Mouse (Mus musculus) embryo, embryonic 11.5 days (tissue): Measurements from ENCODE around the gene Capn12.
A peak's percentile ranks its signal among the peaks of the same experiment; 100 is the strongest.

Experiments
- DNase-seq: peaks from one replicate; pipeline ENCODE4 v3.0.0-alpha.2; 2012; ENCODE audit warnings: low read depth, low spot score

The Capn12 gene

DNA sequence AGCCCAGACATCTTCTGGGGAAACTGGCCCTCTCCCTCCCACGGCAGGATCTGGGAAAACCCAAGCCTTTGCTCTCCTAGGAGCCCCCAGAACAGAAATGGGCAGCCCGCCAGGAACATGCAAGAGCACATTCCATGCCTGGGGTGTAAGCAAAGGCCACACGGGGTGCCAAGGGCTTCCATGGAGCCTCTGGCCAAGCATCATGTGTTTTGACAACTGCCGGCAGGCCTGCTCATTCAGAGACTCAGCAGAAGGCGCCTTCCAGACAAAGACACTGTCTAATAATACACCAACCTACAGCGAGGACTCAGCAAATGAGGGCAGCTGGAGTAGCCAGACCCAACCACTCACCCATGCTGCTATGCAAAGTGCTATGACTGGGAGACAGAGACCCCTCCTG, 38.6 kb downstream of the Capn12 start:
- peak; percentile 17 for DNase-seq

DNA sequence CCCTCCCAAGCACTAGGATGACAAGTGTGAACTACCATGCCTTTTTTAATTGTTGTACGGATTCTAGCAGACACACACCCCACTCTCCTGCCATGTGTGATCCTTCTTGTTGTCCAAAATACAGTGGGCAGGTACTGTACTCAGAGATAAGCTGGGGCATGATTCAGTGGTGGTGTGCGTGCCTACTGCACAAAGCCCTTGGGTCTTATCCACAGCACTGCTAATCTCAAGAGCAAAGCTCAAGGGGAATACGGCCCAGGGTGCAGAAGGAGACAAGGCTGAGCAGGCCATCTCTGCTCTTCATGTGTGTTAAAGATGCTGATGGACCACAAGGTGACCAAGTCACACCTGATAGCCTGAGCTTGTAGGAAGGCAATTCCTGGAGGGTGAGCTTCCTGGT, 40.0 kb downstream of the Capn12 start:
- no peak for DNase-seq

DNA sequence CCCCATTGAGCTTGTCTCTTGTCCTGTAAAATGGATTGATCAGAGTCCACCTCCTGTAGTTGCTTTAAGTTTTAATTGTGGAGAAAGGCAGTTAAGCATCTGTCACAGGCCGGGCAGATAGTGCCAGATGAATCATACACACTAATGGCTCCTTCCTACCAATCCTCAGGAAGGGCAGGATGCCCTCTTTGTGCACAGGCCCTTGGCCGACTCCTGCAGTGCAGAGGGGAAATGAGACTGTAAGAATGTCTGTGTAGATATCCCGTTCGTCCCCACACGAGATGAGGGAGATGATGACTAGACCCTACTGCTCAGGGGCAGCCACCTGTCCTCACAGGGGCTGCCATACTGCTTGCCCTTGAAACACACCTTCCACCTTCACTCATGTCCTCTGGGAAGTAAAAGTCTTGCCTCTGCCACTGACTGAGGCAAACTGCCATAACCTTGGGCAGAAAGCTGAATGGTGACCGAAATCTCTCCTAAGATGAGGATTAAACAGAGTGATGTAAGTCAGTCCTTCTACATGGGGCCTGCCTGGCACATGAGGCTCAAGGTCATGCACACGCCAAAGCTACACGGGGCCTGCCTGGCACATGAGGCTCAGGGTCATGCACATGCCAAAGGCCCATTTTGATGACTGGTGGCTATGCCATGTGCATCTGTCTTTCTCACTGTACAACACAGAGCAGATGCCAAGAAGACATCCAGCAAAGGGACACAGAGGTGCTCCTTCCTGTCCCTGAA, 40.7 kb downstream of the Capn12 start:
- DNase-seq: no peak

DNA sequence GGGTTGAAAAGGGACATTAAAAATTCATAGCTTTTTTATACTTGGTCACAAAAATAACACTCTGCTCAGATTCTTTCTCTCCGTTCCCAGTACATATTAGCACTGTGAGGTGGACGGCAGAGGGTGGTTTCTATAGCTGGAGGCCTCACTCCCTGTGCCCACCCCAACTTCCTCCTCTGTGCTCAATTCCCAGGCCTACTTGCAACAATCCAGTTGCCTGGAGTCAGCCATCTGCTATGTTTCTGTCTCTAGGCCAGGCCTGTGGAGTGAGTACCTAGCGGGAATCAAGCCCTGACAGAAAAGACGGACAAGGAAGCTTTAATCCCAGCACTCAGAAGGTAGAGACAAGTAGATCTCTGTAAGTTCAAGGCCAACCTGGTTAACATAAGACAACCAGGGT, 41.4 kb downstream of the Capn12 start:
- DNase-seq: no peak

DNA sequence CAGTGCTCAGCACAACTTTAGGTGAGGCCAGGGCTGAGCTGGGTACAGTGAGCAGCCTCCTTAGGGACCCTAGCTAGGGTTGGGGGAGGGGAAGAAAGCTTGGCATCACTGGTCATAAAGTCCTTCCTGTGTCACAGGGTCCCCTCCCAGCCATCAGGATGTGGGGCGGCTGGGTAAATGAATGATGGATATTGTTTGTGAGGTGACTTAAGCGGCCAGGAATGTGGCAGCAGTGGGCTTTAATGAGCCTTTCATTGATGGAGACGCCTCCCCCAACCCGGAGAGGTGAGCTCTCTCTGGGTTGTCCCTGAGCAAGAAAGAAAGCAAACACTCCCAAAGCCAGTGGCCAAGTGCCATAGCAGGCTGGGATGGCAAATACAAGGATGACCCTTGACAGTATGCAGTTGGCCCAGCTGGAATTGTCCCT, 42.7 kb downstream of the Capn12 start:
- no peak for DNase-seq

DNA sequence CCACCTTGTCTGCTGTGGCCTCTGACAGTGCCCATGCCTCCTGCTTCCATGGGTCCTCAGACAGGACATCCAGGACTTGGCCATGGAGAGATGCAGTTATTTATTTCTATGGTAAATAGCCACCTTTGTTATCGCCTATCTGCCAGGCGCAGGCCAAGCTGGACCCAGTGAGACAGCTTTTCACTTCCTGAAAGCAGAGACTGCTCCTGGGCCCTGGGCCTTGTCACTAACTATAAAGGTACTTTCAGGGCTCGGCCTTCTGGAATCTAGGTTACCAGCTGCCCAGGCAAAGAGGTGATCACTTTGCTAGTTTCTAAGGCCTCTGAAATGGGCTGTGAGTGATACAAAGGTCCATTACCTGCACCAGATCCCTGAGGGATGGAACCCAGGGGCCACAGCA, 43.6 kb downstream of the Capn12 start:
- DNase-seq: no peak

DNA sequence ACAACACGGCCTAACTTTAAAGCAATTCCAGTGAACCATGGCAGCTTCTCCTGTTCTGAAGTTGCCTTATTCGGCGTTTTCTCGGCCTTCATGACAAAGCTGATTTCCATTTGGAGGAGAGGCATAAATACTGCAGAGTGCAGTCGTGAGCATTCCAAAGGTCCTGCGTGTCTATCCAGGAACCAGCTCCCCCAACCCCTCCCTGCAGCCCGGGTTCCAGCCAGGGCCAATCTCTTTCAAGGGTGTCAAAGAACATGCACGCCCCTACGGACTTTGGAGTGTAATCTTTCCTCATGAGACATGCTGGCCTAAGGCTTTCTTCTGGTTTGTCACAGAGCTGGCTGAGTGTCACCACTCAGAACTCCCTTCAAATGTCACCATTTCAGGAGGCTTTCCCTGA, 44.1 kb downstream of the Capn12 start:
- DNase-seq: no peak

DNA sequence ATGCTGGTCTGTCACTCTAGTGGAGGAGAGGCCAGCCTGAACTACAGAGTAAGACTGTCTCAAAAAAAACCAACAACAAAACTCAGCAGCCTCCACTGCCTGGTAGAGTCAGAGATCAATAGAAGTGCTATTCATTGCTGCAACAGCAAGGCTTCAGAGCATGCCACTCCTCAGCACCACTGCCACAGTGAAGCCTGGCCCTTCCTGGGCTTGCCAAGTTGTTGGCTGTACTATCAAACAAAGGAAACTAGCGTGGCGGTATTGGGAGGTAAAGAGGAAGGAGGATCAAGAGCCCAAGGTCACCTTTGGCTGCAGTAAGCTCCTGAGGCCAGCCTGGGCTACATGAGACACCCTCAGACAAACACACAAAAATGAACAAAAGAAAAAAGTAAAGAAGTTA, 45.0 kb downstream of the Capn12 start:
- no peak for DNase-seq

DNA sequence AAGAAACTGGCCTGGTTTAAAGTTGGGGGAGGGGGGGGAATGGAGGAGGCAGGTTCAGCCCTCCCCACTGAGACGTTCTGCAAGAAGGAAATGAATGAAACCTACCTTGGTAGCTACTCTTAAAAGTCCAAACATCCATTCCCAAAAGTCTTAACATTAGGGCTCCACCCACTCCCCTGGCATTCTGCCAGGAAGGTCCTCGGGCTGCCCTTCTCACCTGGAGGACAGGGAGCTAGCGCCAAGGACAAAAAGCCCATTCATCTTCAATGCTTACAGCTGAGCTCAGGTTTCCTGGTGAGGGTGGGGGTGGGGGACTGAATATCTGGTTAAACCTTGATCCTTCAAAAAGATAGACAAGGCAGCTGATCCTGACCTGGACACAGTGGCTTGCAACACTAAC, 48.2 kb downstream of the Capn12 start:
- DNase-seq: no peak

DNA sequence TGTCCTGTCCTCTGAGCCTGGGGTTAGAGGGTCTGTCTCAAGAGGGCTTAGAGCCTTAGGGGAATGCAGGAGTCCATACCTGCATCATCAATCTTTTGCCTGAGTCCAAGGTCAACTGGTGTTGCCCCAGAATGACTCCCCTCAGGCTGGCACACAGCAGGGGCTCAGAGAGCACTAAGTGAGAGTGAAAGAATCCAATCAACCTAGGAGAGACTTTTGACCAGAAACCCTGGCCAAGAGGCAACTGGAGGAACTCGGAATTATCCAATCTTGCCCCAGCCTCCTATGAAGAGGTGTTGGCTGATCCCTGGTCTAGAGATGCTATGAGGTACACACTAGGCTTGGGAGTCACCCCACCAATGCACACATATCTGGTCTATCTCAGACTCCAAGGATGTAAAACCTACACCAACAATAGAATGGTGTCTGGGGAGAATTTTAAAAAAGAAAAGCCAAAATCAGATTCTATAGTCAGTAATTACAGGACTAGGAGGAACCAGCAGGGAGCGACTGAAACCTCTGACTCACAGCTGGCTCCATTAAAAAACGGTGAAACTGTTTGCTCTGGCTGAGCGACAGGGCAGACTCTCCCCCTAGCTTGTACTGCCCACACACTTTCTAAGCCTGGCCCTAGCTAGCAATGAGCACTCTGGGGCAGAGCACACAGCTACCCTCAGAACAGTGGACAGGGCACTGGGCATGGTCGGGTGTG, 49.3 kb downstream of the Capn12 start:
- DNase-seq: no peak

DNA sequence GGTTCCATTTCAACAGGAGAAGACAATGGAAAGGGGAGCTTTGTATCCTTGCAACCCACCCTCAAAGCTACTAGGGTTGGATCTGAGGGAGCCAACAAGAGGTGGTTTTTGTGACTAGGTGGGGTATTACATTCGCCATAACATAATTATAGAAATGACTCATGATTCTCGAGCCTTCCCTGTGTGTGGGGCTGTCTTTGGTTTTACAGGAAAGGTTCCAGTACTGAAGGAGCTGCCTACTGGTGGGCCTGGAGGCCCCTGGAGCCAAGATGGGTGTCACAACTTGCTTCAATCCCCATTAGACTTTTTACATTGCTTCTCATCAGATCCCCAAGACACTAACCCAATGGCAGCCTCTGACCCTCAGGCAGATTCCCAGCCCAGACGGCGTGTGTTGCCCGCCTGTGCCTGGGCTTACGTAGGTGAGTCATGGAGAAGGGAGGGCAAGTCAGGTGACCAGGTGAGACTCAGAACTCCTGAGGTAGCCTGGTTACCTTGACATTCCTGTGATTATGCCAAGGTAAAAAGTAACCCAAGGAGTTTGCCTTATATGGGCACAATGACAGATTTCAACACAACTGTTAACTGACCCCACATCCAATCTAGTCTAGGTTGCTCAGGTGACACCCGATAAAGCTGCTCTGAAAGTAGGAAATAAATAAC, 49.9 kb downstream of the Capn12 start:
- no peak for DNase-seq

DNA sequence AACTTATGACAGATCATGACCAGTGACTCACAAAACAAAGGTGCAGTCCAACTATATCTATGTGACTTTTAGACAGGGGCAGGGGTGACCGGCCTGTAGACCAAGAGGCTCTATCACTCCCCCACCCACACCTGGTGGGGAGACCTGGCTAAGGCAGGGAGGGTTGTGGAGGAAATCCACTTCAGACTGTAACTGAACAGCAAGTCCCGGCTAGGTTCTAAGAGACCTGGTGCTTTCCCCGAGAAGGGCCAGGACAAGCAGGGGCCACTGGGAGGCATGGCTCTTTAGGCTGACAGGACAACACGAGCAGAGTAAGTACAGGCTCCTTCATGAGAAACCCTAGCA, 50.4 kb downstream of the Capn12 start:
- DNase-seq: no peak

DNA sequence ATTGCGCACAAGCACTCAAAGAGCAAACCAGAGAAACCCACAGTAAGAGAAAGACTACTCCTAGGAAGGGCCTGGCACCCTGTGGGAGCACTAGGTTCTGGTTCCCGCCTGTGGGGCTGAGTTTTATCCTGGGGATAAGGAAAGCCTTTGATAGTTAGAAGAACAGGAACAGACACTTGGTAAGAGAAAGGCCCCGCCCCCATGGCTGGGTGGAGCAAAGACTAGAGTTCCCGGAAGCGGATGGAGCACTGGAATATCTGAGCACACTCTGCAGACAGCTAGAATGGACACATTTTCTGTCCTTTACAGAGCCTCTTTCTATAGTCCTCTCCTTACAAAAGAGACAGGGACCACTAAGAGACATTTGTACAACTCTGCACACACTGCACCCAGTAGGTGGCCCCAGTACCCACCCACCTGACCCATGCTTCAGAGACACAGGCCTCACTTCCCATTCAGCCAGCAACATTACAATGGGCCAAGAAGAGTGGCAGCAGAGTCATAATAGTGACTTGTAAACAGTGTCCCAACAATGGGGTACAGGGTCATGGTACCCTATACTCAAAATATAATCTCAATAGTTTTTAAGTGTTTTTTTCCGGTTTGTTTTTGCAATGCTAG, 51.3 kb downstream of the Capn12 start:
- DNase-seq: no peak

DNA sequence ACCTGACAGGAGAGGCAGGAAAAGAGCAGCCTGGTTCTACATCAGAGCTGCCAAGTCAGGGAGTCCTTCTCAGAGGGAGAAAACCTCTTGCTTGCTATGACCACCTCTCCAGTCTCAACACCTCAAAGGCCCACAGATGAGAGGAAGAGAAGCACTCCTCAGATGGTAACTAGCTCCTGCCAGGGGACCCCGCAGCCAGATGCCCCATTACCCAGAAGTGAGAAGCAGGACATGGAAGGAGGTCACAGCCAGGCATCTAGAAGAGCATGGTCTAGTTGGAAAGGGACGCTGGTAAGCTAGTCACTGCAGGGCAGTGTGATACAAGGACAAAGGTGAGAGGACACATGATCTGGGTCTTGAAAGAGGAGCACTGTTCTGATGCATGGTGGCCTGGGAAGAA, 52.6 kb downstream of the Capn12 start:
- no peak for DNase-seq

DNA sequence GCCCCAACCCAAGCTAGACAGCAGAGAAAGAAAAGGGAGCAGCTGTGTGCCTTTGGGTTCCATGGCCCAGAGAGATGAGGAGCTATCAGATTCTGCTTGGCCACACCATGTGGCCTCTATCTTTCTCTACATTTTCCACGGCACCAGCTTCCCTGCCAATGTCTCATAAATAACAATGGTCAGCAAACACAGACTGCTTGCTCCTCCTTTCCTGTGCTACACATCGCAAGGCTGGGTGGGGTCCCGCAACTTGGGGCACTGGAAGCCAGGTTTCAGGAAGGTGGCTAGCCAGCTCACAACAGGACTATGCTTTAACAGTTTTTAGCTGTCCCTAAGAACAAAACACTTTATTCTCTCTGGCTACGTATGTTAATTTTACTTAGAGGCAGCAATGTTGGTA, 55.6 kb downstream of the Capn12 start:
- DNase-seq: no peak

DNA sequence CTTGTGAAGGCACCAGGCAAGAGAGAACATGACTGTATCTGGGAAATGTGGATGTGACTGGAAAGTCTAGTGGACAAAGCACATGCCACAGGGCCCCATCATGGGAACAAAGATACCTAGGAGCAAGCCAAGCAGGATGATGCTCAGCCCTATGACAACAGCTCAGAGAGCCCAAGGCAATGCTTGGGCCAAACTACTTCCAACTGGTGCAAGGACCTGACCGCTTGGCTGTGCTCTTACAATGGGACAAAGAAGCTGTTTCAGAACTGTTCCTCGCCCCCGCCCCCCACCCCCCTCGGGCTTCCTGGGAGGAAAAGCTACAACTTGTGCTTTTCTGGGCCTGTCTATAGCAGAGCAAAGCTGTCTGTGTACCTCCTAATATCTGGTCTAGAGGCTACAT, 57.4 kb downstream of the Capn12 start:
- DNase-seq: no peak

DNA sequence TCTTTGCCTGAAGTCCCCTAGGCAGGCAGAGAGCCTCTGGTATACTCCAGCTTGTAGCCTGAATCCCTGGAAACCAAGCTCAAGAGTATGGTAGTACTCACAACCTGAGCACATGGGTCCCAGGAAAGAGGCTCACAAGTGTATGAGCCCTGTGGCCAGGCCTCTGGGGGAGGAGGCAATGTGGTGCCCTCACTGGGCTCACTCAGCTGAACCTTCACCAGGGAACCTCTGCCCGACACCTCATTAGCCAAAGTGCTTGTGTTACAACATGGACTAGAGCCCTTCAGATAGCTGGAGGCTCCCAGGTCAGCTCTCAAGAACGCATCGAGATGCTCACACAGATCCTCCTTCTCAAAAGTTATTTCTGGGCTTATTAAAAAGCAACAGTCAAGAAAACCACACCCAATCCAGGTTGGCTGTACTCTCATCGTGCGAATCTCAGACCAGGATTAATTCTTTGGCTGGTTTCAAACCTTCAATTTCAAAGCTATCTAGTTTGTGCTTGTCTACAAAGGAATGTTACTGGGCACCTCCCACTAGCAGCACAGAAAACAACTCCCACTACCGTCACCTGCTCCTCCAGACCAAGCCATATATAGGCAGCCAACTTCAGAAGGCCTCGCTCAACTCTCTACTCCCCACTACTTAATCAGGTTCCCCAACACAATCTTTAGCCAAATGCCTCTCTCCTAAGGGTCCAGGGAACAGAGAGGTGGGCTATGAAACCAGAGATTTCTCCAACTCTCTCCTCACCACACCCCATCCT, 58.4 kb downstream of the Capn12 start:
- DNase-seq: no peak

DNA sequence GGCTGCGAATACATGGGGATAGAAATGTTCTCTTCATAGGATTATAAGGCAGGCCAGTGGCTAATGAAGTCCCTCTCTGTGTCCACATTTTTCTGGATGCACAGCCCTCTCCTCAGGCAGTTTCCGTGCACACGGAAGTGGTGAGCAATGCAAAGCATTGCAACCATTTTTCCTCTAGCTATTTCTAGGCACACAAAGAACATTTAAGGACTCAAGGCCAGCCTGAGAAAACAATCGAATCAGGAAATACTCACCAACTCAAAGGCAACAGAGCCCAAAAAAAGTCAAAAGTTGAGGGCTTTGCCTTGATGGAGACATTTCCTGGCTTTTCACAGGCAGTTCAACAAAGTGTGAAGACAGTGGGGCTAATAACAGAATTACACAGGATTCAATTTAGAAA, 59.9 kb downstream of the Capn12 start:
- DNase-seq: no peak

DNA sequence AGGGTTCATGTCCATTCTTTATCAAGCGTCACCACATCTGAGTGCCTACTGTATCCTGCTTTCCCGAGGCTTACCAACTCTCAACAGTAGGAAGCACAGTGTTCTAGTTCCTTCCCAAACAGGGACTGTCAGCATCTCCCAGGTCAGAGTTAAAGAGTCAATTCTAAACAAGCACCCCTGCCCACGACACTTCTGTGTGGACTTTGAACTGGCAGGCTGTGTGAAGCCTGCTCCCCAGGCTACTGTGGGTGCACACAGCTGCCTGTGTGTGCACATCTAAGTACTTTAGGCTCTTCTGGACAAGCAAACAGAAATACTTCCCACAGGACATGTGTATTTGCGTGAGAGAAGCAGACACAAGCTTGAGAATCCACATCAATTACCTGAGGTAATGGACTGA, 60.3 kb downstream of the Capn12 start:
- DNase-seq: no peak
